Mouse (Mus musculus): ENCODE results near the gene Grin3b.

DNA sequence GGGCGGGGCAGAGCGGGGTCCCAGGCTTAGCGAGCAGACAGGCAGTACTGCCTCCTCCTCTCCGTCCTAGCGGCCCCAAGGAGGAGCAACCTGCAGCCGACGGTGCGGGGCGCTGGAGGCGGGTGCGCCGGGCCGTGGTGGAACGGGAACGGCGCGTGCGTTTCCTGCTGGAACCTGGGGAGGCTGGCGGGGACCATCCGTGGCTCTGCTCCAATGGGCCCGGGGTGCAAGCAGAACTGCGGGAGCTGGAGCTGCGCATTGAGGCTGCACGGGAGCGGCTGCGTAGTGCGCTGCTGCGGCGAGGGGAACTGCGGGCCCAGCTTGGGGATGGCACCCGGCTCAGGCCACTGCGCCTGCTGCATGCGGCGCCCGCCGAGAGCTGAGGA, 6.2 kb downstream of the Grin3b start:
- TF ChIP-seq CTCF (IDR thresholded peaks at IDR 0.05; ENCODE audit: low read depth) (no peak), EP300 (IDR thresholded peaks at IDR 0.05; ENCODE audit: low read depth) (no peak)
